Mouse (Mus musculus) limb, embryonic 11.5 days (tissue): ENCODE results near the gene Slc25a11. TPM values are rescaled to one million over a fixed set of nuclear protein-coding genes. Genes with fewer than 3 reads are reported as not detected.

Source experiments
- ATAC-seq: fragments of 200-750 bp; cut with Nextera tagmentation; 2 replicates; pipeline ENCODE4 v1.8.0; 2017; ENCODE audit warnings: low read depth; ENCODE audit not compliant: insufficient number of reproducible peaks, low FRiP score, low TSS enrichment
- DNase-seq: peaks from one replicate; pipeline ENCODE4 v3.0.0-alpha.2; 2015; ENCODE audit warnings: low spot score
- H3K27ac ChIP-seq: fragments of 300-500 bp; sonication (generic); replicated peaks from 2 replicates; pipeline ENCODE4 v1.5.1; 2014; ENCODE audit warnings: low read depth, mild to moderate bottlenecking, low read length
- H3K27me3 ChIP-seq: fragments of 300-500 bp; sonication (generic); 2 replicates; pipeline ENCODE4 v1.6.1; 2014; ENCODE audit warnings: mild to moderate bottlenecking, low read length, mixed read lengths; ENCODE audit not compliant: control insufficient read depth, insufficient read depth
- H3K36me3 ChIP-seq: fragments of 300-500 bp; sonication (generic); 2 replicates; pipeline ENCODE4 v1.6.1; 2014; ENCODE audit warnings: mild to moderate bottlenecking, low read length, moderate library complexity, mixed read lengths; ENCODE audit not compliant: control insufficient read depth, insufficient read depth
- H3K4me1 ChIP-seq: fragments of 300-500 bp; sonication (generic); 2 replicates; pipeline ENCODE4 v1.6.1; 2014; ENCODE audit warnings: low read length, mixed read lengths; ENCODE audit not compliant: control insufficient read depth, insufficient read depth
- H3K4me2 ChIP-seq: fragments of 300-500 bp; sonication (generic); 2 replicates; pipeline ENCODE4 v1.6.1; 2014; ENCODE audit warnings: low read depth, mild to moderate bottlenecking, moderate library complexity; ENCODE audit not compliant: severe bottlenecking
- H3K4me3 ChIP-seq: fragments of 300-500 bp; sonication (generic); 2 replicates; pipeline ENCODE4 v1.5.1; 2014; ENCODE audit warnings: low read depth, low read length
- H3K9ac ChIP-seq: fragments of 300-500 bp; sonication (generic); 2 replicates; pipeline ENCODE4 v1.6.1; 2014; ENCODE audit warnings: mild to moderate bottlenecking, low read length
- H3K9me3 ChIP-seq: fragments of 300-500 bp; sonication (generic); 2 replicates; pipeline ENCODE4 v1.6.1; 2016; ENCODE audit warnings: low read length; ENCODE audit not compliant: control insufficient read depth
- WGBS: fragments of 180-500 bp; shearing (Covaris S2); extraction: QIAGEN DNeasy Blood & Tissue Kit; methylation state at CpG from one replicate; pipeline ENCODE4 v1.1.7; 2014; 5-methylcytosine and 5-hydroxymethylcytosine counted together
- polyA plus RNA-seq: library from polyadenylated mRNA; unstranded; fragments of >200 nt; fragmentation: Nextera tagmentation; extraction: Ambion mirVana; gene quantifications from 2 replicates; pipeline ENCODE4 v1.2.1, GENCODE M21; 2014

Slc25a11 gene
- polyA plus RNA-seq, 1 experiment from 2014 or later: 148 TPM

DNA sequence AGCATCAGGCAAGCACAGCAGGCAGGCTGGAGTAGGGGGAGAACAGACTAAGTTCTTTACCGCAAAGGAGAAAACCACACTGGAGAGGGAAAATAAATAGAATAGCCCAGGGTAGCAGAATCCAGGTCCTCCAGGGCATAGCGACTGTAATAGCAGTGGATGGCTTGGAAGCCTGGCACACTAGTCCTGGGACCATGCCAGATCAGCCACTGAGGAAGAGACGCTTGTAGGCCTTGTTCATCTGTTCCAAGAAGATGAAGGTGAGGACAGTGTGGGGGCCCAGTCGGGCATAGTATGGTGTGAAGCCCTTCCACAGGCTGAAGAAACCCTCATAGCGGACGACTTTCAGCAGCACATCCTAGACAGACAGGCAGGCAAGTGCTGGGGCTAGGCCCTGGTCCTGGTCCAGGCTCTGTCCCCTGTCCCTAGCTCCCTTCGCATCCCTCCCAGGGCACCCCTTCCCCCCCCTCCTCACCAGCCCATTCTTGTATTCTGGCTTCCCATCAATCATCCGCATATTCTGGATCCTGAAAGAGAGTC, 2.6 kb downstream of the Slc25a11 start:
- H3K4me3 ChIP-seq: no peak overlapping the region
- no peaks in the 10 kb centered on the region for H3K27me3 ChIP-seq
- ATAC-seq: no peak
- H3K4me1 ChIP-seq: peaks cover 18% of the 10 kb centered on the region
- H3K4me2 ChIP-seq: no peak overlapping the region
- WGBS: 97% methylated on average over 8 of the region's 8 CpGs
- H3K9me3 ChIP-seq: no peaks in the 10 kb centered on the region
- H3K9ac ChIP-seq: no peak overlapping the region
- H3K36me3 ChIP-seq: peaks cover 20% of the 10 kb centered on the region
- H3K27ac ChIP-seq: no peak overlapping the region
- no peak for DNase-seq

DNA sequence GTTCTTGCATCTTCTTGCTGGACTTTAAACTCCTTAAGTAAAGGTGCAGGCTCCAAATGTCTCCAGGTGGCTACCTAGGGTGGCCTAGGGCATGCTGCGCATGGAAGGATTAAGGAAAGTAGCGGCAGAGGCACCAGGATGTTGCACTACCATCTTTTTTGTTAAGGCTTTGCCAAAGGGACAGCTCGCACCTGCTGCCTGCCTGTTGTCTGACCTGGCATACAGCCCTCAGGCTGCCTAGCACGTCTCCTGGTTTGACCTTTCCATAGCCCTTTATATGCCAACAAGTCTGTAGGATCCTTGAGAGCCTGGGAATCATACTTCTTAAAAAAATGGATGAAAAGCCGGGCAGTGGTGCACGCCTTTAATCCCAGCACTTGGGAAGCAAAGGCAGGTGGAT, 4.2 kb downstream of the Slc25a11 start:
- WGBS: 95% methylated on average over 6 of the region's 6 CpGs
- H3K9ac ChIP-seq: no peak overlapping the region
- H3K4me3 ChIP-seq: no peak overlapping the region
- peaks cover 10% of the 10 kb centered on the region for H3K36me3 ChIP-seq
- no peaks in the 10 kb centered on the region for H3K27me3 ChIP-seq
- H3K4me1 ChIP-seq: peaks cover 8% of the 10 kb centered on the region
- ATAC-seq (no peak), DNase-seq (no peak)
- no peaks in the 10 kb centered on the region for H3K9me3 ChIP-seq
- no peak overlapping the region for H3K27ac ChIP-seq
- H3K4me2 ChIP-seq: no peak overlapping the region

DNA sequence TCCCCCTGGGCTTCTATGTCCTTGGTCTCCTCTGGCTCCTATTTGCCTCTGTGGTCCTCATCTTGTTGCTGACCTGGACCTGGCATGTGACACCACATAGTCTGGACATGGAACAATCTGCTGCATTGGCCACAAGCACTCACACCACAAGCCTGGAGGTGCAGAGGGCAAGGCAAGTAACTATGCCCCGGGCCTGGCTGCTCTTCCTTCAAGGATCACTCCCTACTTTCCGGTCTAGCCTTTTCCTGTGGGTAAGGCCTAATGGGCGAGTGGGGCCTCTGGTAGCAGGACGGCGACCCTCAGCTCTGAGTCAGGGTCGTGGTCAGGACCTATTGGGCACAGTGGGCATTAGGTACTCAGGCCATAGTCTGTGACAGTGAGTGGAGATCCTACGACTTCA, 6.0 kb downstream of the Slc25a11 start:
- Histone ChIP-seq H3K4me3 (no peak overlapping the region), H3K4me2 (no peak overlapping the region), H3K36me3 (peaks cover 10% of the 10 kb centered on the region), H3K9me3 (no peaks in the 10 kb centered on the region), H3K4me1 (peaks cover 6% of the 10 kb centered on the region), H3K9ac (no peak overlapping the region), H3K27ac (no peak overlapping the region), H3K27me3 (no peaks in the 10 kb centered on the region)
- 82% methylated on average over 7 of the region's 7 CpGs for WGBS
- no peak for DNase-seq
- ATAC-seq: no peak

DNA sequence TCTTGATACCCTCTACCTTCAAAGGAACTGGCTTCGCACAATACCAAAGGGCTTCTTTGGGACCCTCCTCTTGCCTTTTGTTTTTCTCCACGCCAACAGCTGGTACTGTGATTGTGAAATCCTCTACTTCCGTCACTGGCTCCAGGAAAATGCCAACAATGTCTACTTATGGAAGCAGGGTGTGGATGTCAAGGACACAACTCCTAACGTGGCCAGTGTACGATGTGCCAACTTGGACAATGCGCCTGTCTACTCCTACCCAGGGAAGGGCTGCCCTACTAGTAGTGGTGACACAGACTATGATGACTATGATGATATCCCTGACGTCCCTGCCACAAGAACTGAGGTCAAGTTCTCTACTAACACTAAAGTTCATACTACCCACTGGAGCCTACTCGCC, 7.3 kb downstream of the Slc25a11 start:
- ATAC-seq (no peak), DNase-seq (no peak)
- H3K9ac ChIP-seq: no peak overlapping the region
- H3K36me3 ChIP-seq: peaks cover 9% of the 10 kb centered on the region
- H3K27ac ChIP-seq: no peak overlapping the region
- no peaks in the 10 kb centered on the region for H3K9me3 ChIP-seq
- no peak overlapping the region for H3K4me3 ChIP-seq
- no peaks in the 10 kb centered on the region for H3K4me1 ChIP-seq
- H3K27me3 ChIP-seq: no peaks in the 10 kb centered on the region
- 90% methylated on average over 8 of the region's 8 CpGs for WGBS
- H3K4me2 ChIP-seq: no peak overlapping the region

DNA sequence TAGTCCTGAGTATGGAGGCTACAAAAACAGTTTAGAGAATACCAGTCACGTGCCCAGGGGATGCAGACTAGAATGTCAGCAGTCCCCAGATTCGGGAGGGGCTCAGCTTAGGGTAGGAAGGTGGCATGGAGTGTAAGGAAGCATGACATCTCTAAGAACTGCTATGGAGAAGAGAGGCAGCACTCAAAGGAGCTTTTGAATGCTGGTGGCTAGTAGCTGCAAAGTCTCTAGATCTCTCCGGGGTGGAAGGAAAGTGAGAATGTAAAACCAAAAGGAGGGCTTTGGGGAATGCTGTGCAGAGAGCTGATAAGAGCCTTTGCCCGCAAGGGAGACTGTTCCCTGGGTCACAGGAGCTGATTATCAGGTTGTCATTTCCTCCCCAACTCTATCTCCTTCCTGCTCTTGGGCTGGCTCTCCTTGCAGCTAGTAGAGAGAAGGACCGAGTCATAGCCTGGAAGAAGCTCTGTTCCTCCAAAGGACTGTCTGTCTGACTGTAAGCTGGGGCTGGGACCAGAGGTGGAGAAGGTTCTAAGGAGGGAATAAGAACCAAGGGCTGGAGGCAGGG, 8.5 kb downstream of the Slc25a11 start, which contains the start of gene Gp1ba:
Gp1ba (plus strand) TSS at position 409 of the 565 bp plus-strand sequence.
- Histone ChIP-seq H3K4me2 (no peak within 1 kb of the TSS), H3K4me1 (no peaks in the 10 kb centered on the region), H3K27me3 (no peaks in the 10 kb centered on the region), H3K4me3 (no peak within 1 kb of the TSS), H3K27ac (no peak within 1 kb of the TSS), H3K9me3 (no peaks in the 10 kb centered on the region), H3K9ac (no peak within 1 kb of the TSS), H3K36me3 (no peaks in the 10 kb centered on the region)
- WGBS: 47% methylated on average over 5 of the region's 5 CpGs
- ATAC-seq (no peak), DNase-seq (no peak)

DNA sequence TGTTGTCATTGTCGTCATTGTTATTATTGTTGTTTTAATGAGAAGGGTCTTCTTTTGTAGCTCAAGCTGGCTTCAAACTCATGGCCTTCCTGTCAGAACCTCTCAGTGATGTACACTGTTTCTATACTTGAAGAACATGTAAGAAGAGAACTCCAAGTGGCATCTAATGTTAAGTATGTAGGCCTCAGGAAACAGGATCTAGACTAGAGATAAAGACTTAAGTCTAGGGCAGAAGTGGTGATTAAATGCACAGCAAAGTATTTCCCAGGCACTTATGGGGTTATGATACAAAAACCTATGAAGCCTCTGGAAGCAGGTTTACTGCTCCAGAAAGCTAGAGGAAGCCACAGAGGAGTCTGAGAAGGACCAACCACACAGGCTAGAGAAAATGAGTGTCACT, 9.0 kb downstream of the Slc25a11 start:
- H3K4me1 ChIP-seq: no peaks in the 10 kb centered on the region
- H3K9me3 ChIP-seq: no peaks in the 10 kb centered on the region
- H3K4me2 ChIP-seq: no peak overlapping the region
- no peak for DNase-seq
- H3K27ac ChIP-seq: no peak overlapping the region
- H3K9ac ChIP-seq: no peak overlapping the region
- H3K4me3 ChIP-seq: no peak overlapping the region
- H3K36me3 ChIP-seq: no peaks in the 10 kb centered on the region
- ATAC-seq: no peak
- H3K27me3 ChIP-seq: no peaks in the 10 kb centered on the region
- 89% methylated on average over 1 of the region's 1 CpGs for WGBS

DNA sequence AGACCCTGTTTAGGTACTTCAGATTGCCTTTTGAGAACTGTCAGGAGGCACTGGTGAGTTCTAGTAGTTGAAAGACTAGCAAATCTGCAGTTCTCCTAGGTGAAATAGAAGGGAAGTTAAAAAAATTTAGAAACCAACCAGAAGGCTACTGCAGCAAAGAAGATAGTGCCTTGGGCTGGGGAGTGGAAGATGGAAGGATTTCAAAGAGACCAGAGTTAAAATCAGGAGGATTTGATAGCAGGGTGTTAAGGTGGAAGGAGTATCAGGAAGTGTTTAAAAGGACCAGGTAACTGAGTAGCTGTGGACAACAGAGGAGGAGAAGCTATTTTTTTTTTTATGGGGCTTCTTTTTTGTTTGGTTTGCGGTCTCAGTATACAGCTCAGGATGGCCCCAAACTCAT, 9.5 kb downstream of the Slc25a11 start:
- ATAC-seq: no peak
- Histone ChIP-seq H3K4me2 (no peak overlapping the region), H3K9me3 (no peaks in the 10 kb centered on the region), H3K9ac (no peak overlapping the region), H3K36me3 (no peaks in the 10 kb centered on the region), H3K4me1 (no peaks in the 10 kb centered on the region), H3K27me3 (no peaks in the 10 kb centered on the region), H3K4me3 (no peak overlapping the region), H3K27ac (no peak overlapping the region)
- DNase-seq: no peak
- 79% methylated on average over 1 of the region's 1 CpGs for WGBS

DNA sequence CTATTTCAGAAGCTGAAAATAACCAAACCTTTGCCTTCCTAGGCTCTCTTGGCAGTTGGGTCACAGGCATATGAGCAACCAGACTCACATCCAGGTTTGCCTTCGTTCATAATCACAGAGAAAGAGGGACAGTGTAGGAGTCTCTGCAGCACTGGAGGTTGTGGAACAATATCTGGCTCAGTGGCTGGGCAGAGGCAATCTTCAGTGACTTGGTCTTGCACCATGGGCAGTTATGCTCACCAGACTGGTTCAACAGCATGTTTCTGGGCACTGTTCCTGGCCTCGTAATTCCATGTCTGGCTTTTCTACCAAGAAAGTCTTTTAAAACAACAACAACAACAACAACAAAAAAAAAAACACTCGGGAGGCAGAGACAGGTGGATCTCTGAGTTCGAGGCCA, 11.7 kb downstream of the Slc25a11 start:
- DNase-seq: no peak
- Histone ChIP-seq H3K4me1 (no peaks in the 10 kb centered on the region), H3K27me3 (no peaks in the 10 kb centered on the region), H3K27ac (no peak overlapping the region), H3K36me3 (no peaks in the 10 kb centered on the region), H3K4me3 (no peak overlapping the region), H3K4me2 (no peak overlapping the region), H3K9me3 (no peaks in the 10 kb centered on the region), H3K9ac (no peak overlapping the region)
- no peak for ATAC-seq
- WGBS: 85% methylated on average over 4 of the region's 4 CpGs

DNA sequence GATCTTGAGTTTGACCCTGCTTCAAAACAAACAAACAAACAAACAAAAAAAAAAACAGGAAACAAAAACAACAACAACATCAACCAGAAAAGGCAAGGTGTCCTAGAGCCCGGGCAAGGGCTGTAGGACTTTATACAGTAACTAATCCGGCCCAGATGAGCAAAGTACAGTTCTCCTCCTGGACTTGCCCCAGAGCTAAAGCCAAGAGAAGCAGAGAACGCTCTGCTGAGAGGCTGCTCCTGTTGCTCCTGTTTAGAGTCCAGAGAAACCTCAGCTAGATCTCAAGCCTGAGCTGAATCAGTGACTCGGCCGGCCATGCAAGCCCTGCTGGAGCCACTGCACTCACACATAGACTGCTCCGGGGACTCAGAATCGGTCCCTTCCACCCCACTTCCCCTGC, 17.1 kb downstream of the Slc25a11 start:
- 69% methylated on average over 7 of the region's 7 CpGs for WGBS

More for the DNA sequence above, 17.1 kb downstream of the Slc25a11 start:
- DNase-seq (no peak), ATAC-seq (no peak)
- H3K9me3 ChIP-seq: no peaks in the 10 kb centered on the region
- H3K9ac ChIP-seq: no peak overlapping the region
- no peak overlapping the region for H3K27ac ChIP-seq
- H3K4me1 ChIP-seq: no peaks in the 10 kb centered on the region
- no peaks in the 10 kb centered on the region for H3K27me3 ChIP-seq
- H3K4me2 ChIP-seq: no peak overlapping the region
- H3K36me3 ChIP-seq: no peaks in the 10 kb centered on the region
- no peak overlapping the region for H3K4me3 ChIP-seq
